Mouse (Mus musculus) midbrain, postnatal 0 days (tissue): ENCODE data around the gene Kcnab2. TPM values are rescaled to one million over a fixed set of nuclear protein-coding genes. Genes with fewer than 3 reads are reported as not detected.
A peak's percentile ranks its signal among the peaks of the same experiment; 100 is the strongest.

Experiments used
- ATAC-seq: fragments of 200-750 bp; cut with Nextera tagmentation; 2 replicates; pipeline ENCODE4 v1.8.0; 2017; ENCODE audit warnings: moderate number of reproducible peaks, mild to moderate bottlenecking, moderate TSS enrichment, moderate library complexity; ENCODE audit not compliant: low FRiP score
- DNase-seq: peaks from one replicate; pipeline ENCODE4 v3.0.0-alpha.2; 2015; ENCODE audit warnings: low spot score
- H3K27ac ChIP-seq: fragments of 300-500 bp; sonication (generic); 2 replicates; pipeline ENCODE4 v1.5.1; 2014; ENCODE audit warnings: low read depth, mild to moderate bottlenecking, low read length, mixed read lengths
- H3K27me3 ChIP-seq: fragments of 300-500 bp; sonication (generic); 2 replicates; pipeline ENCODE4 v1.6.1; 2014; ENCODE audit warnings: low read length, control low read depth, mixed read lengths; ENCODE audit not compliant: insufficient read depth
- H3K36me3 ChIP-seq: fragments of 300-500 bp; sonication (generic); 2 replicates; pipeline ENCODE4 v1.6.1; 2014; ENCODE audit warnings: low read length, control low read depth, mixed read lengths; ENCODE audit not compliant: insufficient read depth
- H3K4me1 ChIP-seq: fragments of 300-500 bp; sonication (generic); 2 replicates; pipeline ENCODE4 v1.6.1; 2014; ENCODE audit warnings: mild to moderate bottlenecking, control low read depth, antibody characterized with exemption, low read length, mixed read lengths; ENCODE audit not compliant: insufficient read depth
- H3K4me2 ChIP-seq: fragments of 300-500 bp; sonication (generic); 2 replicates; pipeline ENCODE4 v1.6.1; 2014; ENCODE audit warnings: low read depth, mild to moderate bottlenecking, low read length, mixed read lengths; ENCODE audit not compliant: poor library complexity, severe bottlenecking
- H3K4me3 ChIP-seq: fragments of 300-500 bp; sonication (generic); 2 replicates; pipeline ENCODE4 v1.5.1; 2014; ENCODE audit warnings: low read depth, mild to moderate bottlenecking, low read length, moderate library complexity
- H3K9ac ChIP-seq: fragments of 300-500 bp; sonication (generic); replicated peaks from 2 replicates; pipeline ENCODE4 v1.6.1; 2014; ENCODE audit warnings: mild to moderate bottlenecking, low read length, moderate library complexity, mixed read lengths; ENCODE audit not compliant: poor library complexity, severe bottlenecking
- H3K9me3 ChIP-seq: fragments of 300-500 bp; sonication (generic); 2 replicates; pipeline ENCODE4 v1.6.1; 2016; ENCODE audit warnings: low read length, control low read depth
- CTCF ChIP-seq: IDR thresholded peaks from 2 replicates; pipeline ENCODE4 v1.5.1; 2016; ENCODE audit warnings: antibody characterized with exemption, mild to moderate bottlenecking
- whole genome bisulfite sequencing: fragments of 180-500 bp; shearing (Covaris S2); extraction: QIAGEN DNeasy Blood & Tissue Kit; methylation state at CpG from one replicate; pipeline ENCODE4 v1.1.7; 2014; 5-methylcytosine and 5-hydroxymethylcytosine counted together
- polyA plus RNA-seq: library from polyadenylated mRNA; unstranded; fragments of >200 nt; fragmentation: Nextera tagmentation; extraction: Ambion mirVana; gene quantifications from 2 replicates; pipeline ENCODE4 v1.2.1, GENCODE M21; 2015
- total RNA-seq: library from RNA; depleted of rRNA; stranded (reverse); fragments of >200 nt; gene quantifications from 2 replicates; pipeline ENCODE4 v1.2.3, GENCODE M21; 2014

Gene Kcnab2
- total and polyA plus RNA-seq, 2 experiments from 2014 or later = 30.2 to 66.9 TPM

DNA sequence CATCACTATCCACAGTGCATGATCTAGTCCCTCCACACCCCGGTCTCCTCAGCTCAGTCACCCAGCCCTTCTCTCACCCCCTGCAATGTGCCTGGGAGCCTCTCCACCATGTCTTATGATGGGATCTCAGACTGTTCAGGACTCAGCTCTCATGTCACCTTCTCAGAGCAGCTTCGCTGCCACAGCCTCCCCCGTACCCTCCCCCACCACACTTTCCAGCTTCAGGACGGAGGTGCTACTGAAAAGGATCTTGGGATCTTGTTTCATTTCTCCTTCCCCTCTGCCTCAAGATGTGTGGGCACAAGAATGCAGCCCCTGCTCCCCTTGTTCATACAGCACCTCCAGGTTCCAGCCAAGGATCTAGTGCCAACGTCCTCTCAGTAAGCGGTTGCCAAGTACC, 54.1 kb downstream of the Kcnab2 start:
- Histone ChIP-seq H3K27me3 (no peaks in the 10 kb centered on the region), H3K4me2 (no peak overlapping the region), H3K36me3 (no peaks in the 10 kb centered on the region), H3K9me3 (no peaks in the 10 kb centered on the region), H3K9ac (no peak overlapping the region), H3K4me3 (no peak overlapping the region), H3K27ac (no peak overlapping the region), H3K4me1 (no peaks in the 10 kb centered on the region)
- no peak for DNase-seq
- no peak for ATAC-seq
- no peak for TF ChIP-seq CTCF
- WGBS = 87% methylated on average over 6 of the region's 6 CpGs

GRCm38 (mm10) chr4:152418229-152419060, 59.2 kb downstream of the Kcnab2 start:
- H3K4me3 ChIP-seq = no peak overlapping the region
- no peaks in the 10 kb centered on the region for H3K36me3 ChIP-seq
- TF ChIP-seq CTCF = no peak
- no peaks in the 10 kb centered on the region for H3K27me3 ChIP-seq
- ATAC-seq (no peak), DNase-seq (no peak)
- H3K27ac ChIP-seq = no peak overlapping the region
- 32% methylated on average over 28 of the region's 28 CpGs for WGBS
- no peaks in the 10 kb centered on the region; the same call in 1 of the 2 replicates for H3K4me1 ChIP-seq
- no peaks in the 10 kb centered on the region for H3K9me3 ChIP-seq
- H3K9ac ChIP-seq = 0 out of 2 replicates have a peak overlapping the region, but pooled peaks have one; percentile 8
- H3K4me2 ChIP-seq = no peak overlapping the region

GRCm38 (mm10) chr4:152412524-152413080, 65.1 kb downstream of the Kcnab2 start:
- Histone ChIP-seq H3K4me2 (no peak overlapping the region), H3K27me3 (no peaks in the 10 kb centered on the region), H3K4me3 (no peak overlapping the region), H3K9me3 (no peaks in the 10 kb centered on the region), H3K9ac (no peak overlapping the region), H3K4me1 (peaks cover 6% of the 10 kb centered on the region), H3K36me3 (no peaks in the 10 kb centered on the region), H3K27ac (peak overlapping the region; percentile 9; the same call in 1 of the 2 replicates)
- 67% methylated on average over 3 of the region's 3 CpGs for WGBS
- TF ChIP-seq CTCF = no peak
- DNase-seq = peak; percentile 37
- ATAC-seq = no peak

- H3K9ac ChIP-seq = no peak overlapping the region
- H3K36me3 ChIP-seq = no peaks in the 10 kb centered on the region
- no peak overlapping the region for H3K4me2 ChIP-seq
- DNase-seq (no peak), ATAC-seq (no peak)
- no peaks in the 10 kb centered on the region for H3K9me3 ChIP-seq
- peaks cover 6% of the 10 kb centered on the region for H3K4me1 ChIP-seq
- no peaks in the 10 kb centered on the region for H3K27me3 ChIP-seq
- TF ChIP-seq CTCF = no peak
- no peak overlapping the region for H3K4me3 ChIP-seq
- 77% methylated on average over 13 of the region's 13 CpGs for WGBS
- no peak overlapping the region for H3K27ac ChIP-seq
Observed at GRCm38 (mm10) chr4:152410961-152411360, 66.7 kb downstream of the Kcnab2 start.

DNA sequence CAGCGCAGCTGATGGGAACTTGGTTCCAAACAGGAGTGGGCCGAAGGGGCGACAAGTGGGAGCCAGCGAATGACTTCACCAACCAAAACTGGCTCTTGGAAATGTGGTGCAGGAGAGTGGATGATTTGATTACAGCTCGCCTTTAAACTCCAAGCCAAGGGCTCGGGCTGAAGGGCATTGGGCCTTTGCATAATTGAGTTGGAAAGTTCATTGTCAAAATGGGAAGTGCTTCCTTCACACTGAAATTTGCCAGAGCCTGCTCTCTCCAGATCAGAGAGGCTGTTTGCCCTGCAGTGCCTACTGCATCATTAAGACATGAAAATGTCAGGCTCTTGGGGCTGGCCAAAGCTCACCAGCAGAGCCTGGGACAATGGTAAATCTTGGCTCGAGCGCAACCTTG, 71.1 kb downstream of the Kcnab2 start:
- no peaks in the 10 kb centered on the region for H3K9me3 ChIP-seq
- no peak for ATAC-seq
- no peak overlapping the region for H3K27ac ChIP-seq
- TF ChIP-seq CTCF = no peak
- H3K4me2 ChIP-seq = no peak overlapping the region
- H3K4me3 ChIP-seq = no peak overlapping the region
- no peaks in the 10 kb centered on the region for H3K36me3 ChIP-seq
- WGBS = 73% methylated on average over 8 of the region's 8 CpGs
- H3K4me1 ChIP-seq = no peaks in the 10 kb centered on the region
- no peaks in the 10 kb centered on the region for H3K27me3 ChIP-seq
- no peak overlapping the region for H3K9ac ChIP-seq
- DNase-seq = peak; percentile 57

DNA sequence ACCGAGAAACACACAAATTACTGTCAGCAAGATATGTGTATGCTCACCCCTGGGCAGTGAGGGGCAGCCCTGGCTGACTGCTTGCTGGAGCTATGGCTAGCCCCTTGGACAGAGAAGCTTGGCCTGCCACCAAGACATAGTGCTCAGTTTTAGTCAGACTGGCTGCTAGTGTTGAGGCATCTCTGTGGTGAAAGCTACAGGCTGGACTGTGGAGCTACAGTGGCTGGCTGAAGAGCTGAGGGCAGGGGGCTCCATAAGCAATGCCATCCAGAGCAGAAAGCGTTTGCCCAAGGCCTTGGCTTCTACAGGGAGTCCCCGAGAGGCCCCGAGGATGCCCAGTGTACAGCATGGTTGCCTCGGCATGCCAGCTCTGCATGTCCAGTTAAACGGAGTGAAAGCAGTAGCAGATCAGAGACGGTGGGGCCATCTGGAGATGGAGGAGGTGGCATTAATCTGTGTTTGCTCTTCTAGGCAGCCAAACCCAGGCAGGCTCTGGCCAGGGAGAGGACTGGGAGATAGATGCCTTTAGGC, 71.9 kb downstream of the Kcnab2 start:
- no peaks in the 10 kb centered on the region for H3K36me3 ChIP-seq
- ATAC-seq (no peak), DNase-seq (peak; percentile 49)
- TF ChIP-seq CTCF = no peak
- H3K9ac ChIP-seq = 0 out of 2 replicates have a peak overlapping the region, but pooled peaks have one; percentile 33
- H3K27me3 ChIP-seq = no peaks in the 10 kb centered on the region
- H3K4me3 ChIP-seq = no peak overlapping the region
- peak overlapping the region; percentile 14; the same call in 1 of the 2 replicates for H3K27ac ChIP-seq
- 69% methylated on average over 7 of the region's 7 CpGs for WGBS
- no peaks in the 10 kb centered on the region for H3K9me3 ChIP-seq
- H3K4me2 ChIP-seq = no peak overlapping the region
- H3K4me1 ChIP-seq = no peaks in the 10 kb centered on the region
